Mouse (Mus musculus) intestine, postnatal 0 days (tissue): ENCODE results near the gene Mpz. TPM values are rescaled to one million over a fixed set of nuclear protein-coding genes. Genes with fewer than 3 reads are reported as not detected.

ENCODE experiments used
- ATAC-seq: fragments of 200-750 bp; cut with Nextera tagmentation; 2 replicates; pipeline ENCODE4 v1.8.0; 2017; ENCODE audit warnings: mild to moderate bottlenecking, moderate TSS enrichment, moderate library complexity
- H3K27ac ChIP-seq: fragments of 300-500 bp; sonication (generic); 2 replicates; pipeline ENCODE4 v1.5.1; 2014; ENCODE audit warnings: mild to moderate bottlenecking, low read depth, low read length, moderate library complexity
- H3K27me3 ChIP-seq: fragments of 300-500 bp; sonication (generic); replicated peaks from 2 replicates; pipeline ENCODE4 v1.6.1; 2014; ENCODE audit warnings: low read length, mixed read lengths; ENCODE audit not compliant: control insufficient read depth, insufficient read depth
- H3K36me3 ChIP-seq: fragments of 300-500 bp; sonication (generic); 2 replicates; pipeline ENCODE4 v1.6.1; 2014; ENCODE audit warnings: mild to moderate bottlenecking, moderate library complexity; ENCODE audit not compliant: control insufficient read depth, insufficient read depth
- H3K4me1 ChIP-seq: fragments of 300-500 bp; sonication (generic); replicated peaks from 2 replicates; pipeline ENCODE4 v1.6.1; 2014; ENCODE audit warnings: antibody characterized with exemption, low read length, mixed read lengths; ENCODE audit not compliant: control insufficient read depth, insufficient read depth
- H3K4me2 ChIP-seq: fragments of 300-500 bp; sonication (generic); replicated peaks from 2 replicates; pipeline ENCODE4 v1.6.1; 2014; ENCODE audit warnings: low read depth, mild to moderate bottlenecking, moderate library complexity
- H3K4me3 ChIP-seq: fragments of 300-500 bp; sonication (generic); 2 replicates; pipeline ENCODE4 v1.5.1; 2014; ENCODE audit warnings: low read depth, low read length
- H3K9ac ChIP-seq: fragments of 300-500 bp; sonication (generic); 2 replicates; pipeline ENCODE4 v1.6.1; 2014; ENCODE audit warnings: mild to moderate bottlenecking, low read depth, low read length
- H3K9me3 ChIP-seq: fragments of 300-500 bp; sonication (generic); 2 replicates; pipeline ENCODE4 v1.6.1; 2016; ENCODE audit warnings: mixed run types; ENCODE audit not compliant: control insufficient read depth
- CTCF ChIP-seq: sonication (generic); IDR thresholded peaks from 2 replicates; pipeline ENCODE4 v1.5.1; 2016; ENCODE audit warnings: low read depth, mild to moderate bottlenecking, control low read depth, antibody characterized with exemption, moderate library complexity
- WGBS: fragments of 180-500 bp; shearing (Covaris S2); extraction: QIAGEN DNeasy Blood & Tissue Kit; methylation state at CpG from one replicate; pipeline ENCODE4 v1.1.7; 2014; 5-methylcytosine and 5-hydroxymethylcytosine counted together
- polyA plus RNA-seq: library from polyadenylated mRNA; unstranded; fragments of >200 nt; fragmentation: Nextera tagmentation; extraction: Ambion mirVana; gene quantifications from 2 replicates; pipeline ENCODE4 v1.2.1, GENCODE M21; 2015

Gene Mpz
- polyA plus RNA-seq, 1 experiment from 2014 or later = 1.1 TPM

DNA sequence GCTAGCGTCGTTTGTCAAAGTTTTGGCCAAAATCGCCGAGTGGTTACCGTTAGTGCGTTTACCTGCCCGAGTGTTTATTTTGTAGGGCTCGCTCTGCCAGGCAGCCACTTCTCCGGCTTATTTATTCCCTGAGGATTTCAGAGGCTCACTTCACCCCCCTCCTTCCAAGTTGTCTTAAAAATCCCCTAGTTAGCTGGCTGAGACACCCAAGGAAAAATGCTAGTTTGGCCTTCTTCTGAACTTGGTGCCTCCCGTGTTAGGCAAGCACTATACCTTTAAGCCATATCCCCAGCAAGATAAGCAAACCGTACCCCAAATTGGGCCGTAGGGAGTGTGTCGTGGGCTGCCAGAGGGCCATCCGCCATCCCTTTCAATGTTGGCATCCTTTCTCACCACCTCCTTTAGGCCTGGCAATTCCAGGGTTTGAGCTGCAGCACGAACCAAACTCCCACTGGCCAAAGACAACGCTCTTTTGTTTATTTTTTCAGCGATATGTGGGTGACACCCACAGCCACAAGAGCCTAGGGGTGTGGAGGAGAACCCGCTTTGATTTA, 404 bp downstream of the Mpz start:
- 9% methylated on average over 18 of the region's 18 CpGs for WGBS
- H3K36me3 ChIP-seq = 0 out of 2 replicates have a peak, but pooled peaks cover 2% of the 10 kb centered on the region
- H3K9me3 ChIP-seq = no peaks in the 10 kb centered on the region
- H3K27ac ChIP-seq = no peak overlapping the region
- H3K4me2 ChIP-seq = peak overlapping the region; percentile 78
- H3K4me1 ChIP-seq = 0 out of 2 replicates have a peak, but pooled peaks cover 4% of the 10 kb centered on the region
- no peak for TF ChIP-seq CTCF
- no peaks in the 10 kb centered on the region for H3K27me3 ChIP-seq
- peak overlapping the region; percentile 88 for H3K9ac ChIP-seq
- peak overlapping the region; percentile 84 for H3K4me3 ChIP-seq
- no peak for ATAC-seq

- 74% methylated on average over 4 of the region's 4 CpGs for WGBS
- ATAC-seq = no peak
- H3K36me3 ChIP-seq = no peaks in the 10 kb centered on the region
- no peaks in the 10 kb centered on the region for H3K9me3 ChIP-seq
- TF ChIP-seq CTCF = no peak
- H3K27me3 ChIP-seq = no peaks in the 10 kb centered on the region
- no peak overlapping the region for H3K4me2 ChIP-seq
- H3K4me1 ChIP-seq = 0 out of 2 replicates have a peak, but pooled peaks cover 4% of the 10 kb centered on the region
- no peak overlapping the region for H3K4me3 ChIP-seq
- no peak overlapping the region for H3K9ac ChIP-seq
- no peak overlapping the region for H3K27ac ChIP-seq
These were observed 1.5 kb downstream of the Mpz start for GRCm38 (mm10) chr1:171151966-171152365.

GRCm38 (mm10) chr1:171156644-171157043, 6.1 kb downstream of the Mpz start:
- Histone ChIP-seq H3K4me2 (no peak overlapping the region), H3K27me3 (no peaks in the 10 kb centered on the region), H3K9me3 (no peaks in the 10 kb centered on the region), H3K4me3 (no peak overlapping the region), H3K36me3 (no peaks in the 10 kb centered on the region), H3K4me1 (no peaks in the 10 kb centered on the region), H3K27ac (no peak overlapping the region), H3K9ac (no peak overlapping the region)
- no peak for ATAC-seq
- TF ChIP-seq CTCF = no peak
- WGBS = 72% methylated on average over 3 of the region's 3 CpGs

- no peaks in the 10 kb centered on the region for H3K4me1 ChIP-seq
- no peak for TF ChIP-seq CTCF
- no peaks in the 10 kb centered on the region for H3K27me3 ChIP-seq
These were observed 7.5 kb downstream of the Mpz start for GRCm38 (mm10) chr1:171157965-171158364.

GRCm38 (mm10) chr1:171159485-171159975, 9.0 kb downstream of the Mpz start:
- Histone ChIP-seq H3K36me3 (no peaks in the 10 kb centered on the region), H3K4me3 (peak overlapping the region; percentile 9), H3K4me2 (peak overlapping the region; percentile 63), H3K27ac (no peak overlapping the region), H3K27me3 (no peaks in the 10 kb centered on the region), H3K9me3 (no peaks in the 10 kb centered on the region), H3K9ac (no peak overlapping the region; the same call in 1 of the 2 replicates), H3K4me1 (no peaks in the 10 kb centered on the region)
- ATAC-seq = peak; percentile 59
- 5% methylated on average over 15 of the region's 15 CpGs for WGBS
- TF ChIP-seq CTCF = peak; percentile 72

More at GRCm38 (mm10) chr1:171157965-171158364, 7.5 kb downstream of the Mpz start:
- H3K4me3 ChIP-seq = no peak overlapping the region
- H3K36me3 ChIP-seq = no peaks in the 10 kb centered on the region
- no peak for ATAC-seq
- H3K4me2 ChIP-seq = no peak overlapping the region
- no peak overlapping the region for H3K27ac ChIP-seq
- H3K9ac ChIP-seq = no peak overlapping the region
- H3K9me3 ChIP-seq = no peaks in the 10 kb centered on the region

GRCm38 (mm10) chr1:171162526-171162925, 12.0 kb downstream of the Mpz start:
- ATAC-seq = no peak
- H3K9me3 ChIP-seq = no peaks in the 10 kb centered on the region
- no peak overlapping the region for H3K4me2 ChIP-seq
- no peak for TF ChIP-seq CTCF
- H3K4me1 ChIP-seq = no peaks in the 10 kb centered on the region
- no peaks in the 10 kb centered on the region for H3K27me3 ChIP-seq
- no peak overlapping the region for H3K27ac ChIP-seq
- no peak overlapping the region for H3K9ac ChIP-seq
- H3K36me3 ChIP-seq = no peaks in the 10 kb centered on the region
- no peak overlapping the region for H3K4me3 ChIP-seq
- 78% methylated on average over 3 of the region's 3 CpGs for WGBS

DNA sequence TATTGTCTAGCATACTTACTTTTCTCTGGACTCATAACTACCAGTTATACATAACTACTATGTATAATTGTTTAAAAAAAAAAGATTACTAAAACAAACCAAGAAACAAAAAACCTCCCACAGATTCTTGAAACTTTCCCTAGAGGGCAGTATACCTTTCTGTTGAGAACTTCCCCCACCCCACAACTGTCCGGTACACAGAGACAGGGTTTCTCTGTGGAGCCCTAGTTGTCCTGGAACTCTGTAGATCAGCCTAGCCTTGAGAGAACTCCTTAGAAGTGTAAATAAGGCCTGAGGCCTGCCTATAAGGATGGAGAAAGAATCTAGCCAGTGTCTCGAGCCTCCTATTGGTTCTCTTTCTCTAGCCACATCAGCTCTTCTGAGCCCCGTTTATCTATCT, 13.7 kb downstream of the Mpz start:
- H3K36me3 ChIP-seq = no peaks in the 10 kb centered on the region
- no peak for ATAC-seq
- no peak overlapping the region for H3K4me3 ChIP-seq
- H3K9me3 ChIP-seq = no peaks in the 10 kb centered on the region
- TF ChIP-seq CTCF = peak; percentile 67
- H3K4me2 ChIP-seq = no peak overlapping the region
- no peak overlapping the region for H3K9ac ChIP-seq
- WGBS = 48% methylated on average over 3 of the region's 3 CpGs
- H3K4me1 ChIP-seq = no peaks in the 10 kb centered on the region
- no peaks in the 10 kb centered on the region for H3K27me3 ChIP-seq
- no peak overlapping the region for H3K27ac ChIP-seq
